Mouse (Mus musculus) stomach, embryonic 14.5 days (tissue): ENCODE measurements around the gene Cadps2. TPM values are rescaled to one million over a fixed set of nuclear protein-coding genes. Genes with fewer than 3 reads are reported as not detected.

ENCODE experiments used
- ATAC-seq: fragments of 200-750 bp; cut with Nextera tagmentation; 2 replicates; pipeline ENCODE4 v1.8.0; 2017; ENCODE audit warnings: low read depth, moderate TSS enrichment; ENCODE audit not compliant: insufficient number of reproducible peaks, insufficient read depth, low FRiP score
- H3K27ac ChIP-seq: fragments of 300-500 bp; sonication (generic); 2 replicates; pipeline ENCODE4 v1.5.1; 2014; ENCODE audit warnings: mild to moderate bottlenecking, low read length, moderate library complexity, mixed read lengths
- H3K27me3 ChIP-seq: fragments of 300-500 bp; sonication (generic); 2 replicates; pipeline ENCODE4 v1.6.1; 2014; ENCODE audit warnings: low read length, control low read depth, mixed read lengths; ENCODE audit not compliant: control insufficient read depth, insufficient read depth
- H3K36me3 ChIP-seq: fragments of 300-500 bp; sonication (generic); 2 replicates; pipeline ENCODE4 v1.6.1; 2014; ENCODE audit warnings: mild to moderate bottlenecking, control low read depth, low read length, moderate library complexity, mixed read lengths; ENCODE audit not compliant: control insufficient read depth, insufficient read depth
- H3K4me1 ChIP-seq: fragments of 300-500 bp; sonication (generic); 2 replicates; pipeline ENCODE4 v1.6.1; 2014; ENCODE audit warnings: low read length, control low read depth, mixed read lengths; ENCODE audit not compliant: control insufficient read depth, insufficient read depth
- H3K4me2 ChIP-seq: fragments of 300-500 bp; sonication (generic); replicated peaks from 2 replicates; pipeline ENCODE4 v1.6.1; 2014; ENCODE audit warnings: low read depth, low read length, control low read depth
- H3K4me3 ChIP-seq: fragments of 300-500 bp; sonication (generic); 2 replicates; pipeline ENCODE4 v1.5.1; 2014; ENCODE audit warnings: low read depth, low read length, control low read depth
- H3K9ac ChIP-seq: fragments of 300-500 bp; sonication (generic); replicated peaks from 2 replicates; pipeline ENCODE4 v1.6.1; 2014; ENCODE audit warnings: low read depth, mild to moderate bottlenecking, control low read depth, low read length, moderate library complexity, mixed read lengths
- H3K9me3 ChIP-seq: fragments of 300-500 bp; sonication (generic); 2 replicates; pipeline ENCODE4 v1.6.1; 2016; ENCODE audit warnings: low read depth, low read length, control low read depth; ENCODE audit not compliant: control insufficient read depth
- WGBS: fragments of 180-500 bp; shearing (Covaris S2); extraction: QIAGEN DNeasy Blood & Tissue Kit; methylation state at CpG from one replicate; pipeline ENCODE4 v1.1.7; 2014; 5-methylcytosine and 5-hydroxymethylcytosine counted together
- polyA plus RNA-seq: library from polyadenylated mRNA; unstranded; fragments of >200 nt; fragmentation: Nextera tagmentation; extraction: Ambion mirVana; gene quantifications from 2 replicates; pipeline ENCODE4 v1.2.1, GENCODE M21; 2014

The Cadps2 gene
- polyA plus RNA-seq, 1 experiment from 2014 or later: 2.4 TPM

DNA sequence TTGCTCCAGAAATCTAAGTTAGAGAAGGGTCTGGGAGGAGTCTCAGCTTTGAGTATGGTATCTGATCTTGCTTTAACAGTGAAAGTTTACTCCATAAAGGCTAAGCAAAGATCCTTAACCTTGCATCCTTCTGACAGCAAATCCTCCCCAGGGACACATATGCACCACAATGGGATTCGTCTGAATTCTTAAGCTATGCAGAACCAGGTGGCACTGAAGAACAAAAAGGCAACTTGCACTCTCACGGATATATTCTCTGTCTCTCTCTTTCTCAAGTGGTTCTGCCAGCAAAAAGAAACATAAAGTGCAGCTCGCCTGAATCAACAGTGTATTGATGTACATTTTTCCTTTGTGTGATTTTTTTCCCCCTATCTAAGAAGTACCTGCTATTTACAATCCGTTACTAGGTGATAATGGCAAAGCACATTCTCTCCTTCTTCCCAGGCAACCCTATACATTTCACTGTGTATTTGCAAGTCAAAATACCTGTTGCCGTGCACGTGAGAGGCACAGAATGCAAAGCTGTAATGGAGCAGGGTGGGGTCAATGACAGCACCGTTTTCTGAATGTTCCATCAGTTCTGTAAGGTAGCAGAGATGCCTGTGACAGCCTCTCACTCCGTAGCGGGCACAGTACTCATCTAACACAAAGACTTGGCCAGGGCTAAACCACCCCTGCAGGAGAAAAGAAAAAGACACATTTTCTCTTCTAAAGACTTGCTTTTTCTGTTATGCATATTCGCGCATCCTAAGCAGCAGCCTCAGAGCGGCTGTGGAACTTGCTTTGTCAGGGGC, 428.8 kb downstream of the Cadps2 start:
- Histone ChIP-seq H3K4me1 (no peaks in the 10 kb centered on the region), H3K9me3 (no peaks in the 10 kb centered on the region), H3K36me3 (no peaks in the 10 kb centered on the region), H3K4me2 (no peak overlapping the region), H3K4me3 (no peak overlapping the region), H3K27me3 (no peaks in the 10 kb centered on the region), H3K9ac (no peak overlapping the region), H3K27ac (no peak overlapping the region)
- 7% methylated on average over 12 of the region's 12 CpGs for WGBS
- ATAC-seq: no peak

DNA sequence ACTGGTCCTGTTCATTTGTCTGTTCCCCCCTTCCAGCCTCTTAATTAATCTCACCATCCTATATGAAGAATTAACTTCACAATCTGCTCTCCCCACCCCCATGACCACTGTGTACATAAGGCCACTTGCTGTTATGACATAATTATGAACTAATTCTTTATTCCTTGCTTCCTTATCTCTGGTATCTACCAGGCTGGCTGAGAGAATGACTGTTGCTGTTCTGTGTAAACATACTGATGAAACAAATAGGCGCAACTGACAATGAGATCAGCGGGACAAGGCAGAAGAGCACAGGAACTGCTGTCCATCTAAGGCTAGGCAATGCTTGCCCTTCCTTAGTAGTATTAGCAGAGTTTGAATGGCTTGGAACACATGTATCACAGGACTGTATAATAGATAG, 445.1 kb downstream of the Cadps2 start:
- no peak overlapping the region for H3K27ac ChIP-seq
- no peaks in the 10 kb centered on the region for H3K4me1 ChIP-seq
- H3K36me3 ChIP-seq: no peaks in the 10 kb centered on the region
- no peaks in the 10 kb centered on the region for H3K9me3 ChIP-seq
- no peak overlapping the region for H3K9ac ChIP-seq
- no peak overlapping the region for H3K4me3 ChIP-seq
- ATAC-seq: no peak
- 74% methylated on average over 2 of the region's 2 CpGs for WGBS
- H3K4me2 ChIP-seq: no peak overlapping the region
- H3K27me3 ChIP-seq: no peaks in the 10 kb centered on the region

DNA sequence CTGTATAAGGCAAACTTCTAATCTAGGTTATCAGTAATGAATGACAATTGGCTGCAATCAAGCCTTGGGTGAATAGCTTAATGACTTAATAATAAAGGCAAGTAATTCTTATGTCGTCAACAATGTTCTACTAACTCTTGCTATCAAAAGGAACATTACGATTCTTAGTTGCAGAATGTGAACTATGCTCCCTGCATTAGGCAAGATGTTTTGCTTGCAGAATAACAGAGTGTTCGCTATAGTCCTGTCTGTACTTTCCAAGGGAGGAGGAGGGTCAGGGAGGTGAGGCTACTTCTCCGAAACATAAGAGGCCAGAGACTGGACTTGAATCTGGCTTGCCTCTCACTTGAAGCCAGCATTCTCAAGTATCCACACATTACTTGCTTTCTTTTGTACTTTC, 446.5 kb downstream of the Cadps2 start:
- 75% methylated on average over 4 of the region's 4 CpGs for WGBS
- H3K9ac ChIP-seq: no peak overlapping the region
- H3K27me3 ChIP-seq: no peaks in the 10 kb centered on the region
- no peak for ATAC-seq
- H3K4me3 ChIP-seq: no peak overlapping the region
- no peaks in the 10 kb centered on the region for H3K4me1 ChIP-seq
- H3K4me2 ChIP-seq: no peak overlapping the region
- no peak overlapping the region for H3K27ac ChIP-seq
- no peaks in the 10 kb centered on the region for H3K9me3 ChIP-seq
- no peaks in the 10 kb centered on the region for H3K36me3 ChIP-seq

DNA sequence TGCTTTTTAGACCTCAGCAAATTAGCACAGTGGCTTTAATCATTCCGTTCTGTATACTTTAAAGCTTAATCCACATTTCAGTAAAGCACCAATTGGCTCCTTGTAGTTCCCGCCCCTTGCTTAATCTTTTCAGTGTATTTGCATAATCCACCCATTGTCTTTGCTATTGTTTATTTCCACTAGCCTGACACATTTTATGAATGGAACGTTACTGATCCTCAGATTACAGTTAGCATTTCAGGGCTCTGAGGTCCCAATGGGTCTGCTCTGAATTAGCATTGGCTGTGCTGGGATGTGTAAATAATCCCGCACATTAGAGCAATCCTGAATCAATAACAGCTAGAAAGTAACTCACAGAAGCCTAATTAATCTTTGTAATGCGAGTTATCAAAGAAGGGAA, 452.5 kb downstream of the Cadps2 start:
- no peak for ATAC-seq
- WGBS: 50% methylated on average over 5 of the region's 5 CpGs
- Histone ChIP-seq H3K27me3 (no peaks in the 10 kb centered on the region), H3K9me3 (no peaks in the 10 kb centered on the region), H3K36me3 (no peaks in the 10 kb centered on the region), H3K9ac (no peak overlapping the region), H3K4me3 (no peak overlapping the region), H3K4me1 (no peaks in the 10 kb centered on the region), H3K4me2 (no peak overlapping the region), H3K27ac (no peak overlapping the region)

DNA sequence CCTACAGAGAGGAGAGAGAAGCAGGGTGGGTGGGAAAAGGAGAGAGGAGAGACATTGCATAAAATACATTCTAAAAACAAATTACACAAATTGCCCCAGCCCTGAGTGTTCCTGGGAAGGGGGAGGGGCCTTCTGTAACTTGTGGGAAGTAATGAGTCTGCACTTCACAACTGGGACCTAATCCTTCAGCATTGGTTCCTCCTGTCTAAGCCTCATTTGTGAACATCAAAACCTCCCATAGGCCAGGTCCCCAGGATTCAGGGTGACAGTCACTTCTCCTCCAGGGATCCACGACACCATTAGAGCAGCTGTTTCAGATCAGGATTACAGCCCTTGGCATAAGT, 456.2 kb downstream of the Cadps2 start:
- Histone ChIP-seq H3K9ac (no peak overlapping the region), H3K4me2 (no peak overlapping the region), H3K4me3 (no peak overlapping the region), H3K27me3 (no peaks in the 10 kb centered on the region), H3K36me3 (no peaks in the 10 kb centered on the region), H3K27ac (no peak overlapping the region), H3K9me3 (no peaks in the 10 kb centered on the region), H3K4me1 (no peaks in the 10 kb centered on the region)
- no peak for ATAC-seq
- WGBS: 16% methylated on average over 1 of the region's 1 CpGs

DNA sequence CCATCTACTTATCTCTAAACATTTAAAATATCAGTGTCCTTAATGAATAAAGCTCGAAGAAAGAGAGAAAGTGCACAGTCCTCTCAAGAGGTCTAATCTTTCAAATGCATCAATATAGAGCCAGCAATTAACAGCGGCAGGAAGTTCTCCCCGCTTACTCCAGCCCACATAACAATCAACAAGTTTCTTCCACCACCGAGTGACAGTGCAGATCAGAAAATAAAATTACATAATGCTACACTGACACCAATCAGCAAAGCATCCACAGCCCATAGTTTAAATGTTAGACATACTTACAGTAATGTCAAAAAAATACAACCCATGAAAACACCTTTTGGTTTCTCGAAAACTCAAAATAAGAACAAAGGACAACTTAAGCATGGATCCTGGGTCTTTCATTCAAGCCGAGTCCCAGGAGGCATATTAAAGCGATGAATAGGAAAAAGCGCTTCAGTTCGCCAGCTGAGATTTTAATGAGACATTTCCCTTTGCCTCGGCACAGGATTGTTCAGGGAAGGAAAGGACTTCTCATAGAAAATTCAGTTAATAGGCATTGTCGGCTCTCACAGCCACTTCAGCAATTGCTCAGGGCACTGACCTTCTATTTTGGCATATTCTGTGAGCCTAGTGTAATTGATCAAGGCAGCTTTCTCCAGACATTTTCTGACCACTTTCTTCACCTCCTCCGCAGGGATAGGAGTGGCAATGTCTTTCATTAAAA, 456.8 kb downstream of the Cadps2 start:
- no peaks in the 10 kb centered on the region for H3K4me1 ChIP-seq
- no peaks in the 10 kb centered on the region for H3K36me3 ChIP-seq
- H3K9me3 ChIP-seq: no peaks in the 10 kb centered on the region
- ATAC-seq: no peak
- WGBS: 42% methylated on average over 12 of the region's 12 CpGs
- no peaks in the 10 kb centered on the region for H3K27me3 ChIP-seq
- no peak overlapping the region for H3K4me2 ChIP-seq
- H3K27ac ChIP-seq: no peak overlapping the region
- H3K9ac ChIP-seq: no peak overlapping the region
- no peak overlapping the region for H3K4me3 ChIP-seq

DNA sequence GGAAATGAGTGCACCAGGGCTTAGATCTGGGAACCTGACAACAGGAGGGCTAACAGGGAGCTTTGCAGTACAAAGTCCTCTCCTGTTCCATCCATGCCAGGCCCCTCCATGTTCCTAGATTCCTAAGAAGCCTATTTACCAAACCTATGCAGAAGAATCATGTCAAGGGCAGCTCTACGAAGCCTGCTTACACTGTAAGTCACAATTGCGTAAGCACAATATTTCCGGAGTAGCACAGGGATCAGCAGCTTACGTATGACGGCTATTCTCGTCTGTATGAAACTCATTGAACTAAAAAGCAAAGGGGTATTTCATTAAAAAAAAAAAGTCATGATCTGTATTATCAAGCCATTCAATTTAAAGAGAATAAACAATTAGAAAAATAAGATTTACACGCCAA, 462.9 kb downstream of the Cadps2 start:
- no peaks in the 10 kb centered on the region for H3K9me3 ChIP-seq
- WGBS: 81% methylated on average over 7 of the region's 7 CpGs
- no peak overlapping the region for H3K4me3 ChIP-seq
- no peak overlapping the region for H3K4me2 ChIP-seq
- no peaks in the 10 kb centered on the region for H3K27me3 ChIP-seq
- ATAC-seq: no peak
- H3K9ac ChIP-seq: no peak overlapping the region
- H3K4me1 ChIP-seq: no peaks in the 10 kb centered on the region
- no peak overlapping the region for H3K27ac ChIP-seq
- H3K36me3 ChIP-seq: no peaks in the 10 kb centered on the region

DNA sequence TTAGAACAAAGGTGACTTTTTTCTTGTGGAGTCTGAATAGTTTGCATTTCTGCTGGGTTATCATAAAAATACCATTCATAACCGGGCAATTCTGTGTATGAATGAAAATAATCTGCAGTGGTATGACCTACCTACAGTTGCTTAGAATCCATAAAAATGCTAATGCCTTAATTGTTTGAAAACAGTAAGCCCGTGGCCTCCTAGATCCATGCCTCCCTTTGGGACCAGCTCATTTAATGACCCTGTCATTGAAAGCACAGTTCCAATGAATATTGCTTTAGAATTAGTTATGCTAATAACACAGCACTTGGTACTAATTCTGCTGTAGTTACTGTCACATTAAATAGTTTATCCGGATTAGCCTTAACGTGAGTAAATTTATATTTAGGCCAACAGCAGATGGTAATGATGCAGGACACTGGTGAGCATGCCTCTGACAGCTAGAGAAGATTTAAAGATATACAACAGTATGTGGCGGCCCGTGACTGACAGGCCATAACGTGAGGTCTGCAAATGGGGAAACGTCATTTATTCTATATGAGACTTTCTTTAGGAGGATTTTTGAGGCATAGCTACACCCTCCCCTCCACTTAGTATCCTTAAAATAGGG, 477.3 kb downstream of the Cadps2 start:
- Histone ChIP-seq H3K4me2 (no peak overlapping the region), H3K36me3 (no peaks in the 10 kb centered on the region), H3K9me3 (no peaks in the 10 kb centered on the region), H3K27me3 (no peaks in the 10 kb centered on the region), H3K4me1 (no peaks in the 10 kb centered on the region), H3K4me3 (no peak overlapping the region), H3K27ac (no peak overlapping the region), H3K9ac (no peak overlapping the region)
- WGBS: 72% methylated on average over 8 of the region's 8 CpGs
- no peak for ATAC-seq
